Mouse (Mus musculus): ENCODE measurements around the gene Rcc1. TPM values are rescaled to one million over a fixed set of nuclear protein-coding genes. Genes with fewer than 3 reads are reported as not detected.
"Not testable (repeated sequence)": the region's sequence is repeated elsewhere in the genome, so short reads cannot be mapped to it uniquely, and the experiment has no call there.

Rcc1 gene
- polyA plus RNA-seq, 1 experiment from 2014 or later = 103 TPM

GRCm38 (mm10) chr4:132291624-132292335 lies 61.6 kb downstream of the Rcc1 start:
- Histone ChIP-seq H3K4me3 (replicated peaks) (no peak overlapping the region), H3K27ac (no peak overlapping the region), H3K9me3 (peaks cover 5% of the 10 kb centered on the region; the same call in 1 of the 2 replicates), H3K9ac (0 out of 2 replicates have a peak overlapping the region, but pooled peaks have one; percentile 25), H3K4me1 (no peaks in the 10 kb centered on the region), H3K27me3 (no peaks in the 10 kb centered on the region), H3K36me3 (replicated peaks) (peaks cover 42% of the 10 kb centered on the region), H3K4me2 (no peak overlapping the region)
- 84% methylated on average over 12 of the region's 12 CpGs for WGBS
- ATAC-seq (ENCODE audit: low FRiP score) = no peak

- Histone ChIP-seq H3K9me3 (peaks cover 5% of the 10 kb centered on the region; the same call in 1 of the 2 replicates), H3K9ac (no peak overlapping the region), H3K4me2 (no peak overlapping the region), H3K27me3 (no peaks in the 10 kb centered on the region), H3K27ac (no peak overlapping the region), H3K4me3 (replicated peaks) (no peak overlapping the region), H3K36me3 (replicated peaks) (peaks cover 47% of the 10 kb centered on the region), H3K4me1 (no peaks in the 10 kb centered on the region)
- ATAC-seq (ENCODE audit: low FRiP score) = no peak
- WGBS = 97% methylated on average over 4 of the region's 4 CpGs
Measured at GRCm38 (mm10) chr4:132291056-132291455, 62.3 kb downstream of the Rcc1 start.

DNA sequence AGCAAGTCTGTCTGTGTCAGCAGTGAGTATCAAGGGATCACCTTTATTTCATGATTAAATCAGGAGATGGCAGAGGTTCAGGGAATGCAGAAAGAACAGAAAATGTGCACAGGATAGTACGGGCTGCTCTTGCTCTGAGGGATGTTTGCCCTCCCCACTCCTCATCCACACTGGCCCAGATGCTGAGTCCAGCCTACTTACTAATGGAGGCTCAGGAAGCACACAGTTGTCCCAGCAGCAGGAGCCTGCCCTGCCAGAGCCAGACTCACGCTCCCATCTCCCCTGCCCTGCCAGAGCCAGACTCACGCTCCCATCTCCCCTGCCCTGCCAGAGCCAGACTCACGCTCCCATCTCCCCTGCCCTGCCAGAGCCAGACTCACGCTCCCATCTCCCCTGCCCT lies 64.6 kb downstream of the Rcc1 start:
- WGBS = 88% methylated on average over 3 of the region's 5 CpGs
- H3K4me2 ChIP-seq; H3K4me1 ChIP-seq; H3K4me3 ChIP-seq (replicated peaks); H3K27me3 ChIP-seq; H3K9ac ChIP-seq; ATAC-seq (ENCODE audit: low FRiP score); H3K27ac ChIP-seq; H3K9me3 ChIP-seq: not testable (repeated sequence)
- H3K36me3 ChIP-seq (replicated peaks) = peaks cover 62% of the 10 kb centered on the region

Other genes starting within 250 kb of the Rcc1 start
- 0.06 and 0.15 TPM in 2 replicates for gene Oprd1, start 209.1 kb downstream of the Rcc1 start, polyA plus RNA-seq (2016; fragmentation: Nextera tagmentation; extraction: Ambion mirVana)
- gene Ythdf2, start 141.3 kb downstream of the Rcc1 start, polyA plus RNA-seq (2016; fragmentation: Nextera tagmentation; extraction: Ambion mirVana) = 152 and 166 TPM in 2 replicates
- gene Gmeb1, start 92.0 kb downstream of the Rcc1 start, polyA plus RNA-seq (2016; fragmentation: Nextera tagmentation; extraction: Ambion mirVana) = 46.3 and 47.8 TPM in 2 replicates
- 61.0 and 61.2 TPM in 2 replicates for gene Taf12, start 79.2 kb downstream of the Rcc1 start, polyA plus RNA-seq (2016; fragmentation: Nextera tagmentation; extraction: Ambion mirVana)
- 0.78 and 0.82 TPM in 2 replicates for gene Rab42, start 50.2 kb downstream of the Rcc1 start, polyA plus RNA-seq (2016; fragmentation: Nextera tagmentation; extraction: Ambion mirVana)
- 77.8 and 88.3 TPM in 2 replicates for gene Trnau1ap, start 24.1 kb downstream of the Rcc1 start, polyA plus RNA-seq (2016; fragmentation: Nextera tagmentation; extraction: Ambion mirVana)
- 22.3 and 26.3 TPM in 2 replicates for gene Phactr4, start 68.9 kb upstream of the Rcc1 start, polyA plus RNA-seq (2016; fragmentation: Nextera tagmentation; extraction: Ambion mirVana)
- 21.0 and 25.5 TPM in 2 replicates for gene Med18, start 110.3 kb upstream of the Rcc1 start, polyA plus RNA-seq (2016; fragmentation: Nextera tagmentation; extraction: Ambion mirVana)
- 7.6 and 11.3 TPM in 2 replicates for gene Sesn2, start 156.9 kb upstream of the Rcc1 start, polyA plus RNA-seq (2016; fragmentation: Nextera tagmentation; extraction: Ambion mirVana)
- gene Atpif1, start 180.1 kb upstream of the Rcc1 start, polyA plus RNA-seq (2016; fragmentation: Nextera tagmentation; extraction: Ambion mirVana) = 1,084 and 1,150 TPM in 2 replicates
- 188 and 201 TPM in 2 replicates for gene Dnajc8, start 181.9 kb upstream of the Rcc1 start, polyA plus RNA-seq (2016; fragmentation: Nextera tagmentation; extraction: Ambion mirVana)
- 0.40 and 0.45 TPM in 2 replicates for gene Ptafr, start 210.5 kb upstream of the Rcc1 start, polyA plus RNA-seq (2016; fragmentation: Nextera tagmentation; extraction: Ambion mirVana)

Data from forebrain, embryonic 12.5 days (tissue).